Mouse (Mus musculus) urinary bladder, adult 2 months (tissue): ENCODE results near the gene Chmp5. TPM values are rescaled to one million over a fixed set of nuclear protein-coding genes. Genes with fewer than 3 reads are reported as not detected.
A peak's percentile ranks its signal among the peaks of the same experiment; 100 is the strongest.

Experiments
- DNase-seq: peaks from one replicate; pipeline ENCODE4 v3.0.0; 2022; ENCODE audit warnings: low spot score
- polyA plus RNA-seq: library from polyadenylated mRNA; depleted of rRNA; stranded (reverse); fragments of >200 nt; gene quantifications from 2 replicates; pipeline ENCODE4 v1.2.3, GENCODE M21; 2012

Gene Chmp5
- polyA plus RNA-seq, 1 experiment = 115 TPM

DNA sequence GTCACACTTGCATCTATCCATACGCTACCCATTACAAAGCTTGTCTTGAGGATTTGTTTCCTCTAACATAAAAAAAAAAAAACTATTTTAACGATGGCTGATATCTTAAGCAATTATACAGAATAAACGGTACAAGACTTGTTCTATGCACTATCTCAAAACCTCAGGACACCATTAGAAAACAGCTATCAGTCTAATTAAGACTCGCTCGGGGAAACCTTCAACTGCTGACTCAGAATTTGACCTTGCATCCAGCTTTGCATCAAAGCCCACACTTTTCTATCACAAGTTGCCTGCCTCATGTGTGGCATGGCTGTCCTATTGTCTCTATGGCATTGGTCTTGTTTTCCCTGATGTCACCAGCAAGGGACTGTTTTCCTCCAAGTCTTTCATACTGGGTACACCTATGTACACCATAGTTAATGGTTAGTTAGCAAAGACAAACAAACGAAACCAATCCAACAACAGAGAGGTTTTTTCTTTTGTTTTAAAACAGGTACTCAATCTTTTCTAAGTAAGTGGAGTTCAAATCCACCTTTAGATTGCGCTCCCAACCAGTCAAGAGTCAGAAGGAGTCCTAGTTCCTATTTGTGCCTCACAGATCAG is 1.6 kb upstream of the Chmp5 start:
- DNase-seq = no peak

DNA sequence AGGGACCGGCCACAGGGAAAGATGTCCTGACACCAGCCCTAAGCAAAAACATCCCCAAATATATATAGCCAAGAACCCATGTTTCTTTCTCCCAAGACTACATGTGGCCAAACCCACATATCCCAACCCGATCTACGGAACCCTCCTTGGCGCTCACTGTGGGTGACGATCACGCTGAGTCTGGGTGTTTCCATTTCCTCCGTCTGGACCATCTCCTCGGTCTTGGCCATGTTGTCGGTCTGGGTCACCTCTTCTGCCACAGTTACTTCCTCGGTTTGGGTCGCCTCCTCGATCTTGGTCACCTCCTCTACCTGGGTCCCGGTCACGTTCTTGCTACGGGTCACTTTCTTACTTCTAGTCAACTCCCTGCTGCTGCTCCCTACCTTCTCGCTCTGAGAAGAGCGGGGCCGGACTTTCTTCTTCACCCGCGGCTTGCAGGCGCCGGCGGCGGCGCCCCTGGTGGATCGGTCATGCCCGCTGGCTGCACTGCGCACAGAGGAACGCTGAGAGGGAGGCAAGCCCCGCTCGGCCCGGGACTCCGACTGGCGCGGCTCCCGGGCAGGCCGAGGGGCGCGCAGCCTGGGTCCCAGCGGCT is 545 bp upstream of the Chmp5 start:
- DNase-seq = no peak

DNA sequence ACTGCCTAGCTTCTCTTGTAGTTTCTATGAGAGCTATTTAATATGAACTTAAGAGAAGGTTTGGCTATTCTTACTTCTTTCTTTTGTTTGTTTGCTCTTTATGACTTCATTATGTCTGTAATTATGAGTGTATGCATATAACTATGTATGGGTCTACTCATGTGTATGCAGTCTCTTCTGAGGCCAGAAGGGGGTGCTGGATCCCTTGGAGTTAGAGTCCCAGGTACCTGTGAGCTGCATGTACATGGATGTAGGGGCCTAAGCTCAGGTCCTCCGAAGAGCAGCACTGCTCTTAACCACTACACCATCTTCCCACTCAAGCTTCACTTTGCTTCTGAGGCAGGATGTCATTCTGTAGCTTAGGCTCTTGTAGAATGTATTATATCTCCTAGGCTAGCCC is 5.3 kb downstream of the Chmp5 start:
- DNase-seq = no peak

DNA sequence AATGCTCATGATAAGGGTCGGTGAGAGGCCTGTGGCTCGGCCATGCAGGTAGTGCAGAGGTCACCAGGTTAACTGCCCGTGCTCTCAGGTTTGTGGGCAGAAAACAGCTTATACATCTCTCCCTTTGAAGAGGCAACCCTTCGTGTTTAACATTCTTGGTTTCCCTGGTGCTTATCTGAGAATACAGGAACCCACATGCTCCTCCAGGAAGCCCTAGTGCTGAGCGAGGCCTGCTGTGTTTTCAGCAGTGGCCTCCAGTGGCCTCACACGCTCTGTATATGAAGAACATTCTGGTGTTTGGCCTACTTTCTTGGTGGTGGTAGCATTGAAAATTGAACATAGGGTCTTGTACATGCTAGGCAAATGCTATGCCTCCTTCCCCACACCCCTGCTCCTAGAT is 7.7 kb downstream of the Chmp5 start:
- no peak for DNase-seq

DNA sequence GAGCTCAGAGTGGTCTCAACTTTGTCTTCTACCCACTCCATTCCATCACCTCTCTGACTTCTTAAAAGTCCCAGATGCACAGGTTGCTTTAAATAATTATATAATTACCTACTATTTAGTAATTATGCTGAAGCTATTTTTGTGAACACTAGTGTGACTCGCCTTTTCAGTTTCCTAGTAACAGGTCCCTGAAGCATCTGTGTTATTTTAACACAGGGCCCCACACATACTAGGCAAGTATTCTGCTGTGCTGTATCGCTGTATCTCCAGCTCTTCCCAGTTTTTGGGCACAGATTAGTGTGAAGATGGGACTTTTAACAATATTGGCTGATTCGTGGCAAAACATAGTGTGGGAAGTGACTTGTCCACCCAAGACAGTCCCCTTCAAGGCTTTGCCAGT is 15.3 kb downstream of the Chmp5 start:
- no peak for DNase-seq

DNA sequence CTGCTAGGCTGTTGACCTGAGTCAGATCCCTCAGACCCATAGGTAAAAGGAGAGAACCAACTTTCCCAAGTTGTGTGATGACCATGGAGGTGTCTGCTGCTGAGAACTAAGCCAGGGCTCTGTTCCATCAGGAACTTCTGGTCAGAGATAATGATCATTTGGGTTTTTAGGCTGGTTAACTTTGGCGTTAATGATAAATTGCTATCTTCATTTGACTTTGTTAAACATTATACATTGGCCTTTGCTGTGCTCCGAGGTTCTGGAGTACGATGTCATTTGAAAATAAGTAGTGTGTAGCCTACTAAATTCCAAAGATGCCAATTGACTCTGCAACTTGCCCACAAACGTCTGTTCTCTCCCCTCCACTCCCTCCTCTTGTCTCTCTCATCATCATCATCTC is 21.0 kb downstream of the Chmp5 start:
- no peak for DNase-seq

DNA sequence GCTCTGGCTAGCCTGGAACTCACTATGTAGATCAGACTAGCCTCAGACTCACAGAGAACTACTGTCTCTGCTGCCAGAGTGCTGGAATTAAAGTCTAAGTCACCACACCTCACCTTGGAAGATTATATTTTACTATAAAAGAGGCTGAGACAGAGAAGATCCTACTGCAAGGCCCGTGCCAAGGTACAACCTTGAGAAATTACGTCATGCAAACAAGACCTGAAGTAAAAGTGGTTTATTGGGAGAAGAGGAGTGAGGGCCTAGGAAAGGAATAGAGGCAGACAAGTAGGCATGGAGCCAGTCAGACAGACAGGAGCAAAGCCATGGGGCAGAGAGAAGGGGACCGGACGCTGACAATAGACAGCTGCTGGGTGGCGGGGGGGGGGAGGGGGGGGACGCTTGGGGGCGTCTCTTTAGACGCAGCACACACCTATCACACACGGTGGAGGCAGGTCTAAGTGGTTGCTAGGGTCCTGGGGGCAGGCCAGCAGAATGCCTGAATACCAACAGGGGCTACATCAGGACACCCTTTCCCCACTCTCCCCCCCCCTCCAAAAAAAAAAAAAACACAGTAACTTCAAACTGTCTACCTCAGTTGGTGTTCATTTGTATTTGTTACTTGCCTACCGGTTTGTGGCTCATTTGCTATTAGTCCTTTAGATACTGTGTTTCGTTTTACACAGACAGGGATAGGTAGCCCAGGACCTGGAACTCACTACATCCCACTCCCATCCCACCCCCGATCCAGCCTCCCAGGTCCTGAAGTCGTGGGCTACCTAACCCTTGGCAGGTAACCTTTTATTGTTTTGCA is 21.8 kb downstream of the Chmp5 start:
- no peak for DNase-seq

DNA sequence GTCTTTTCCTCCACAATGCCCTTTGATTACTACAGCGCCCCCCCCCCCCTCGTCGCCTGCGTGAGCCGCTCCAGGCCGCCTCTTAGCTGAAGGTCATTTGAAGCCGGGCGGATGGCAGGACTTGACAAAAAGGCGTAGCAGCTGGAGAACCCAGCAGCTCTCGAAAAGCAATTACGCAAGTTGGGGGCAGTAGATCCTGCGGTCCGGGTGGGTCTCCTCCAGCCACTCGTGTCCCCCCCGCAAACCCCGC is 22.3 kb downstream of the Chmp5 start:
- no peak for DNase-seq

DNA sequence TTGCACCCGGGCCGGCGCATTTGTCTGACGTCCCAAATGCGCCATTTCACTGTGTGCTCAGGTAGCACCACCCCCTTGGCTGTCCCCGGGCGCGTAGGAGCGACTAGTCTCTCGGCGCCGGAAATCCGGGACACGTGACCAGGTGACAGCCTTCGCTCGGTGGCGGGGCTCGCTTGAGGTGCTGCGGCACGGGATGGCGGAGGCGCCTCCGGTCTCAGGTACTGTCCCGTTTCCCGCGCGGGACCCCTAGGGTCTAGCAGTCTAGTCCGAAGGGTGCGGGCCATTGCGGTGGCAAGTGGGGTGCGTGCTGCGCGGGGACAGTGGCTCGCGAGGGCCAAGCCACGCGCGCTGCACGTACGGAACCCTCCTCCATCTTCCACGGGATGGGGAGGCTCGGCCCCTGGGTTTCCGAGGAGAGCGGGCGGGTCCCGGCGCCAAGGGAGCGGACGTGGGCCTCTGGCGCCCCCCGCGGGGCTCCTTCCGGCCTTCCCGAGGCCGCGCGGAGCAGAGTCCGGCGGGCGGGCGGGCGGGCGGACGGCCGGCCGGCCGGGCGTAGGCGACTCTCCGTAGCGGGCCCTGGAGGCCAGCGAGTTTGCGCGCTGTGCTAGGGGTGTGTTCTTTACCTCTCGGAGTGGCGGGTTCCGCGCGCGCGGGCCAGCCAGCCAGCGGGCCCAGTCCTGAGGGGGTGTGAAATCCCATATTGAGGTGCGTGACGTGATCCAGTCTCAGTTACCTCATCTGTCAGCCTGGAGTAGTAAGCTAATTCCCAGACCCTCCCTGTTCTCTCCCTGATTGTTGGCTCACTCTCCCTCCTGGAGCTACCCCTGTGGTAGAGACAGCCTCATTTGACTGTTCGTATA is 22.9 kb downstream of the Chmp5 start, which contains the start of gene Nfx1:
Nfx1 (plus strand) TSS at position 65 of the 860 bp plus-strand sequence.
- DNase-seq = peak; percentile 93

DNA sequence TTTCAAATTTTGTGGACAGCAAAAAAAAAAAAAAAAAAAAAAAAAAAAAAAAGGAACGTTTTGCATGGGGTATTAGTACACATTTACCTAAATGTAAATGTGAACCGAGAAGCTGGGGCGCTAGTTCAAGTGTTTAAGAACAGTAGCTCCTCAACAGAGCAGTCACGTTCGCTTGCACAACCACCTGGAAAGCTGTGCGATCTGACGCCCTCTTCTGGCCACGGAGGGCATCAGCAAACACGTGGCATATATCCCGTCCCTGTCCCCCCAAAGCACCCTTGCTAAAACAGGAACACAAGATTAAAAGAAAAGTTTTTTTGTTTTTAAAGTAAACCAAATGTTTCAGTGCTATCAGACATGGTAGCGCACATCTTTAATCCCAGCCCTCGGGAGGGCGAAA is 23.5 kb downstream of the Chmp5 start:
- no peak for DNase-seq

DNA sequence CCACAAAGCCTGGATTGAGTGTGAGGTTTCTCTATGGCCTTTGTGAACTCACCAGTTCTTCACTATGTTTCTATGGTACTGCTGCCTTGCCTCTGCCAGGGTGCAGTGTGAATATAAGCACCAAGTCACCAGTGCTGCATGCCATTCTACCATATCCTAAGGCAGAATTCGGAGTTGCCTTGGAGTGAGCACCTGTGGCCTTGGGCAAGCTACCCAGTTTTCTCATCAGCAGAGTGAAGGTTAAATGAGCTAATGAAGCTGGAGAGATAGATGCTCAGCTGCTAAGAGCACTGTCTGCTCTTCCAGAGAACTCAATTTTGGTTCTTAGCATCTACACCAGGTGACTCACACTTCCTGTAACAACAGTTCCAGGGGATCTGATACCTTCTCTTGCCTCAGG is 25.8 kb downstream of the Chmp5 start:
- DNase-seq = no peak

DNA sequence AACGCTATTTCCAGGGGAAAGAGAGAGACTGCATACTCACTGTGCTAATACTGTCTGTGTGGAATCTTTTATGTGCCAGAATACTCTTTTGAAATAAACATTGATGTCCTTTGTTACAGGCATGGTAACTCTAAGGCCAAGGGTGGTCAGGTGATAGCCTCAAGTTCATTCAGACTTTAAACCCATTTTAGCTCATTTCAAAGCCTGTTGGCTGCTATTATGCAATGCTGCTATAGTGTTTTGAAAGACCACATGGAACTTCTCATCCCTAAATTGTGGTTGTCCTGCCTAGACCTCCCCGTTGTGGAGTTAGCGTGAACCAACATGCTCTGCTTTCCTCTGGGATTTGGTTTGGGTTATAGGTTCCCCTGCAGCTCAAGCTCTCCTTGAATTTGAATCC is 27.5 kb downstream of the Chmp5 start:
- DNase-seq = no peak

DNA sequence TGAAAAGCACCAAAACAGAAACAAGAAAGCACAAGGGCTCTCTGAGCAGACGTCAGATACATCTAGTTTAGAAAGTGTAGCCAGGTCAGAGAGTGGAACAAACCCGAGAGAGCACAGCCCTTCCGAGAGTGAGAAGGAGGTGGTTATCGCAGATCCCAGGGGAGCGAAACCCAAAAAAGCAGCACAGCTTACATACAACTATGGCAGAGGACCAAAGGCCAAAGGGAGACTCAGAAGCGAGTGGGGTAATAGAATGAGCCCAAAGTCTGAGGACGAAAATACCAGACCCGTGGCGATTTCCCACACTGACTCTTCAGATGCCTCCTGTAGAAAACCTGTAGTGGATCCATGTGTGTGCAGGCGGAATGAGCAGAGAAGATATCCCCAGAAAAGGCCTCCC is 28.4 kb downstream of the Chmp5 start:
- no peak for DNase-seq

DNA sequence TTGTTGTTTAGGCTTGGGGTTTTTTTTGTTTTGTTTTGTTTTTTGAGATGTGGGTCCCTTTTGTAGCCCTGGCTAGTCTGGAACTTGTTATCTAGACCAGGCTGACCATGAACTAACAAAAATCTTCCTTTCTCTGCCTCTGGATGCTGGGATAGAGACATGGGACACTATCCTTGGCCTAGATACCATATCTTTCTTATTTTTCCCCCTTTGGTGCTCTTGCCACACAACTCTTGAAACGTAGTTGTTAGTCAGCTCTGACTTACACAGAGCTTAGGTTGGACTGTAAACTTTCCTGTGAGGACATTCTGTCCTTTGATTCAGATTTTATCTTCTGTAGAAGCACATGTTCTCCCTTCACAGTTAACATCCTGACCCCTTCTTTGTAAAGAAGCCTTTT is 31.2 kb downstream of the Chmp5 start:
- DNase-seq = no peak

DNA sequence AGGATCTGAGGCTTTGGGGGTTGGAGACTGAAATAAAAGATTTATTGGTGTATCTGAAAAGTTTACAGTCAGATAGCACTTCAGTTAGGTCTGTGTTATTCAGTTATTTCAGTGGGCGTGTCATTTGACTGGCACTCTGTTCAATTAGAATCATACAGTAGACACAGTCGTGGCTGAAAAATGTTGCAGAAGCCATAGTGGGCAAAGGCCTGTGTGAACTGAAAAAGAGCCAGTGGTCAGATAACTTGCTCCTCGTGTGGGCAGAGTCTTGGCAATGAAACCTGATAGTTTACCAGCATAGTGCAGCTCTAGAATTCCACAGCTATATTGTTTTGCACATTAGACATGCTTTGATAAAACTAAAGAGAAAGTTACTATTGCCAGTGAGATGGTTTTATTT is 34.3 kb downstream of the Chmp5 start:
- DNase-seq = no peak

DNA sequence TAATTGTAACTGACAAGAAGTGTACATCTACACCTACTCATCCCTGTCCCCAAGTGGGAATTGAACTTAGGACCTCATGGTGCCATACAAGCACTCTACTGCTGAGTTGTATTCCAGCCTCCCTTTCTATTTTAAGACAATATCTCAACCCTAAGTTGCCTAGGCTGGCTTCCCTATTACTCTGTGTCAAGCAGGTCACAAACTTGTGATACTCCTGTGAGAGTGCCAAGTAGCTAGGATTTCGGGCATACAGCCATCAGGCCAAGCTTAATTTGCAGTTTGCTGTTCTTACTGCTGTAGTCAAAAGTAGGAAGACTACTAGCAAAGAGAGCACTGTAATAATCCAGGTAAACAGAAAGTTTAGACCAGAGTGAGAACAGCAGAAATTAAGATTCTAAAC is 35.5 kb downstream of the Chmp5 start:
- DNase-seq = no peak

DNA sequence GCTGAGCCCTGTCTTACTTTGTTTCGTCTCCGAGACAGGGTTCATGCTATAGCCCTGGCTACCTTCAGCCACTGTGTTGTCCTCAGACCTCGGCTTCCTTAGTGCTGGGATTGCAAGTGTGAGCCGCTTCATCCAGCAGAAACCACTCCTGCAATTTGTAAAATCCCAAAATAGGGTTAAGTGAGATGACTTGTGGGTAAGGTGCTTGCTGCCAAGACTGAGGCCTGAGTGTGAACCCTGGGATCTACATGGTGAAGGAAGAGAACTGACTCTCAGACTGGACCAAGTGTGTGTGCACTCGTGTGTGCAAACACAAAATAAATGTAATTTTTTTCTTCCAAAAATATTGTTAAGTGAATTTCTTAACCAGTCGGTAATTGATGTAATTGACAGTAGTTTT is 41.4 kb downstream of the Chmp5 start:
- DNase-seq = no peak

DNA sequence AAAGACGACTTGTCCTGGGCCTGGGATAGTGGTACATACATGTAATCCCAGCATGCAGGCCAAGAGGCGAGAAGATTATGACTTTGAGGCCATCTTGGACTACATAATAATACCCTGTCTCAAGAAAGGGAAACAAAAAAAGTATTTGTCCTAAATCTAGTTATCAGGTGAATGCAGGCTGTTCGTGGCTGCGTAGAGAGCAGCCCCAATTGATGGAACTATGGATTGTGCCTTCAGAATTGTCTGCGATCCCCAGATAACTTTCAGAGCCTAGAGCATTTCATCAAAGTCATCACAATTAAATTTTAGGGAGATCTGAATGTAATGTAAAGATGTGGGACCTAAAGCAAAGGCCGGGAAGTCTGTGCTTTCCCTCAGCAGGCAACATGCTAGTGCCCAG is 48.1 kb downstream of the Chmp5 start:
- DNase-seq = no peak

DNA sequence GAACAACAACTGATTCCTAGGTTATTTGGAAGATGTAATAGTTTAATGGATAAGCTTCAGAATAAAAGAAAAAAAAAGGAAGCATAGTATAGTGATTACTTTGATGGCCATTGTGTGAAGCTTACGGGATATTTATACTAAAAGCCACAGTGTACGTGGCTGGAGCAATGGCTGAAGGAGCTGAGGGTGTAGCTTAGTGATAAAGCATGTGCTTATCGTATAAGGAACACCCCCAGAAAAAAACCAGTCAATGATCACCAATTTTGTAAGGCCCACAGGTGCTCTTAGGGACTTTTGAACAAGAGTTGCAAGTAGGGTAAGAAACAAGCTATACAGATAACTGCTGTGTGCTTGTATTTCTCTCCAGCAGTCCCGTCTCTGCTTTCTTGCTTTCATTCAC is 49.7 kb downstream of the Chmp5 start:
- DNase-seq = no peak

DNA sequence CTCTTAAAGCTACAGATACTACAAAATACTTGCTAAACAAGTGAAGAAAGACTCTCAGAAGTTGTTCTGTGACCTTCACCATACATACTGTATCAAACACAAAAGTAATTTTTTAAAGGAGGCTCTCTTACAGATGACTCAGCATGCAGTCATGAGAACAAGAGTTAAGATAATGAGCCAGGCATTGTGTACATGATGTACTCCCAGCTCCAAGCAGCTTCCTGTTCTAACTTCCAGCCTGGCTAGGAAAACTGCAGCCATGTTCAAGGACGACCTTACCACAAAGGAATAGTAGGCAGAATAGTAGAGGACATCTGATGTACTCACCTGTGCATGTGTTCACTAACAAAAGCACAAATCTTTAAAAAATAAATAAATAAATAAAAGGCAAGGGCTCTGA is 52.1 kb downstream of the Chmp5 start:
- no peak for DNase-seq

DNA sequence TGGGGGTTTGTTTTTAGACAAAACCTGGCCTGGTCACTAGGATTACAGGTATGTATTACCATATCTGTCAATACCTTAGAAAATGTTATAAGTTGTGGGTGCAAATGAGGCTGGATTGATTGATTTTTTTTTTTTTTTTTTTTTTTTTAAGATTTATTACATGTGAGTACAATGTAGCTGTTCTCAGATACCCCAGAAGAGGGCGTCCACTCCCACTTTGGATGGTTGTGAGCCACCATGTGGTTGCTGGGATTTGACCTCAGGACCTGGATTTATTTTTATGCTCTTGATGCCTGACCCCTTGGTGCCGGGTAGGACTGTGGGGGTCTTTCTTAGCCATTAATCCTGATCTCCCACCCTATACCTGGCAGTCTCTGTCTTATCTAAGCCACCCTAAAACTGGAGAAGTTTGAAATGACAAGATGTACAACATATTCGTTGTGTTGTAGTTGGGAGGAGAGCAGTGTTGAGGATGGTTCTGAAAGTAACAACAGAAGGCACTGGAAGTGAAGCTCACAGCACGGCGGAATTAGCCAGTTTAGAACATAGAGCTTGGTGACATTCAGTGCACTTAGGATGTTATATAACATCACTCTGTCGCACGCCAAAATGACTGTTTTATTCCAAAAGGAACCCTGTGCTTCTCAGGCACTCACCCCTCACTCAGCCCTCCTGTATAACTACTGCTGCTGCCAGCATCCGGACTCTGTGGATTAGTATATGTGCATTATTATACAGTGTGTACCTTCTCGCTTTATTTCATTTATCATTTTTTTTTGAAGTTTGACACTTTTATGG is 52.8 kb downstream of the Chmp5 start:
- DNase-seq = no peak

DNA sequence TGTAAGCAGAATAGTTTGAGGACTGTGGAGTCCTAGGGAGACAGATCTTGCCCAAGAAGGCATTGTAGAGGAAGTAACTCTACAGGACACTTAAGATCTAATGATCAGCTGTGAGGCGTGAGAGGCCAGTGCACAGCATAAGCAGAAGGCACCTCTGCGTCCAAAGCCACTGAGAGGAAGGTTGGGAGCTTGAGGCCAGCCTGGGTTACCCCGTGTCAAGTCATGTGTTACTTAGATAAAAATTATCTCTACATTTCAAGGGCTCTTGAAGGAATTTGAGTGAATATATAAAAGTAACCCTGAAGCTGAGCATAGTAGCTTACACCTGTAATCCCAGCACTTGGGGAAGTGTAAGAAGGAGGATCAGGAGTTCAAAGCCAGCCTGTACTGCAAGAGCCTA is 65.1 kb downstream of the Chmp5 start:
- no peak for DNase-seq
